8 mouse cellular contexts compared by ENCODE assay signal in the genomic region with DNA sequence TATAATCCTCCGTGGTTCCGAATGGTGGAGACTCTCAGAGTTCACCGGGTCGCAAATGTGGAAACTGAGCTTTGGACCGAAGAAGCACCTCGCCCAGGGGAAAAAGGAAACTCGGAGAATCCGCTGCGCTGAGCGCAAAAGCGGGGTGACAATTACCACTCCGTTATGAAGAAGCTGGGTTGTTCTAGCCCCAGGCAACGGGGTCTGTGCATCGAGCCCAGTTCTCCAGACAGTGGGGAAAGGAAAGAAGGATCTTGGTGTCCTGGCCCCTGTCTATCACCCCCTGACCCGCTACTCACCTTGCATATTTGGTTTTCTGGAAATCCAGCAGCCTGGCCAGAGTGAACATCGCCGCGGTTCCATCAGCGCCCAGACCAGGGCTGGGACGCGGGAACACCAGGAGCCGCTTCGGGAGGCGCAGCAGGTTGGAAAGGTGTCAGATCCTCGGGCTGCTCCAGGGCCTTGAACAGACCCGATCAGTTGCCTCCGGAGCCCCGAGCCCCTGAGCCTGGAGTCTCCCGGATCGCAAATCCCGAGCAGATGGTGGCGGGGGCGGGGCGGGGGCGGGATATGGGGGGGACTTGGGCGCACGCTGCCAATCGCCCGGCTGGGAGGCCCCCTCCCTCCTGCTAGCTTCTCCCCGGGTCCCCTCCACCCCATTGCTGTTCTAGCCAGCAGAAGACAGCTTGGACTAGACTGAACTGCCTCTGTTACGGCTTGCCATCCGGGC. TPM values are rescaled to one million over a fixed set of nuclear protein-coding genes. Genes with fewer than 3 reads are reported as not detected.
A peak's percentile ranks its signal among the peaks of the same experiment; 100 is the strongest.
DNase-seq lines count a peak whose midpoint lies in the region; ATAC-seq lines count a peak whose summit lies in the region.

A gene (minus strand): TSS at position 542 of the 730 bp plus-strand sequence.

- peak; percentile 75 for DNase-seq in layer of hippocampus, adult 11-12 months (ENCODE audit: low spot score)
- DNase-seq in layer of hippocampus, adult 9-10 months (ENCODE audit: low spot score), result no peak
- DNase-seq in cerebellum, adult 8-10 months, result peak; percentile 51
- DNase-seq in frontal cortex, postnatal 14 days (ENCODE audit: low spot score in 2 of 2), result peak; percentile 54
- peak; percentile 75 to 81 for DNase-seq in left cerebral cortex, postnatal 25 days (ENCODE audit: low spot score in 2 of 2)
- DNase-seq in natural killer cell, adult 2 months (ENCODE audit: low spot score in 2 of 2), result no peak
- DNase-seq in urinary bladder, postnatal 10 days (ENCODE audit: low spot score), result no peak

- intact Hi-C loops in left cerebral cortex, postnatal 25 days (cut with DNase I), result loop anchor here (2.0 kb wide), 1 partner anchor 20 kb away; no protein-coding TSS in a partner anchor

- H3K4me2 ChIP-seq in neural tube, embryonic 13.5 days, result peak within 1 kb of the TSS; percentile 77

- H3K27ac ChIP-seq in neural tube, embryonic 13.5 days (replicated peaks), result peak within 1 kb of the TSS; percentile 38; the same call in 1 of the 2 replicates

- H3K27me3 ChIP-seq in neural tube, embryonic 13.5 days, result peaks cover 30% of the 10 kb centered on the region

- WGBS in neural tube, embryonic 13.5 days, result 3% methylated on average over 40 of the region's 42 CpGs

- ATAC-seq in neural tube, embryonic 13.5 days (ENCODE audit: low read depth), result peak; percentile 80

- H3K36me3 ChIP-seq in neural tube, embryonic 13.5 days, result no peaks in the 10 kb centered on the region

- peaks cover 19% of the 10 kb centered on the region for H3K4me1 ChIP-seq in neural tube, embryonic 13.5 days (replicated peaks)

- H3K9ac ChIP-seq in neural tube, embryonic 13.5 days, result peak within 1 kb of the TSS; percentile 74

- H3K4me3 ChIP-seq in neural tube, embryonic 13.5 days, result peak within 1 kb of the TSS; percentile 47

- H3K9me3 ChIP-seq in neural tube, embryonic 13.5 days, result no peaks in the 10 kb centered on the region

RNA-seq across cellular contexts. Expression of the gene that starts here (rescaled TPM):
- total RNA-seq in left cerebral cortex, postnatal 25 days (2021), result 100 to 1,000 TPM; 110 to 118 TPM
- 39.3 and 52.9 TPM in 2 replicates for polyA plus RNA-seq in neural tube, embryonic 13.5 days (2015; fragmentation: Nextera tagmentation; extraction: Ambion mirVana)

Comparison
In these comparisons a context has a peak if more than half of its experiments do, and no peak if none do; other contexts are left out.
1. DNase-seq: peak in layer of hippocampus, adult 11-12 months (single experiment), cerebellum, adult 8-10 months (single experiment), frontal cortex, postnatal 14 days (2 of 2) and left cerebral cortex, postnatal 25 days (2 of 2); none in layer of hippocampus, adult 9-10 months (single experiment), natural killer cell, adult 2 months (0 of 2) and urinary bladder, postnatal 10 days (single experiment).